Mouse (Mus musculus): ENCODE data around the gene B4galnt4. TPM values are rescaled to one million over a fixed set of nuclear protein-coding genes. Genes with fewer than 3 reads are reported as not detected.

Gene B4galnt4
- total RNA-seq, 1 experiment: 31.1 TPM

GRCm38 (mm10) chr7:141099911-141100691 is 39.2 kb downstream of the B4galnt4 start, which contains the start of gene Sigirr:
Gene Sigirr, minus strand, starts transcription at chr7:141100572.
- Histone ChIP-seq H3K36me3 (ENCODE audit: control insufficient read depth, insufficient read depth, low read length, poor library complexity, severe bottlenecking) (no peaks in the 10 kb centered on the region; the same call in 1 of the 2 replicates), H3K4me3 (ENCODE audit: insufficient read depth in 1 of 2, low read depth in 1 of 2, low read length in 2 of 2, poor library complexity in 1 of 2, severe bottlenecking in 1 of 2) (peak within 1 kb of the TSS; percentile 61 to 74), H3K9me3 (ENCODE audit: control insufficient read depth, insufficient read depth, low read depth, low read length) (no peaks in the 10 kb centered on the region), H3K9ac (ENCODE audit: insufficient read depth, low read depth, low read length, poor library complexity, severe bottlenecking) (peak within 1 kb of the TSS; percentile 26), H3K4me1 (ENCODE audit: control insufficient read depth in 2 of 2, insufficient read depth in 2 of 2, low read length in 2 of 2, poor library complexity in 1 of 2) (peaks cover 6 to 13% of the 10 kb centered on the region in 2 experiments), H3K27ac (ENCODE audit: insufficient read depth, low read depth, low read length, poor library complexity, severe bottlenecking) (peak within 1 kb of the TSS; percentile 20)
- in situ Hi-C loops (cut with MboI; ENCODE audit: low sequenced_read_pairs in 2 of 2, unreplicated experiment in 2 of 2): no loop called here
- DNase-seq (ENCODE audit: low read depth, low spot score): no peak
- TF ChIP-seq MAFK (IDR thresholded peaks at IDR 0.05; ENCODE audit: insufficient read depth, low read depth, low read length): no peak

- no peak for DNase-seq (ENCODE audit: low read depth, low spot score)
- Histone ChIP-seq H3K9me3 (ENCODE audit: control insufficient read depth, insufficient read depth, low read depth, low read length) (no peaks in the 10 kb centered on the region), H3K4me1 (ENCODE audit: control insufficient read depth in 2 of 2, insufficient read depth in 2 of 2, low read length in 2 of 2, poor library complexity in 1 of 2) (peaks cover 0 to 1% of the 10 kb centered on the region in 2 experiments; a peak in 1 of 4 replicates), H3K4me3 (ENCODE audit: insufficient read depth in 1 of 2, low read depth in 1 of 2, low read length in 2 of 2, poor library complexity in 1 of 2, severe bottlenecking in 1 of 2) (no peak overlapping the region), H3K27ac (ENCODE audit: insufficient read depth, low read depth, low read length, poor library complexity, severe bottlenecking) (no peak overlapping the region), H3K36me3 (ENCODE audit: control insufficient read depth, insufficient read depth, low read length, poor library complexity, severe bottlenecking) (peaks cover 9% of the 10 kb centered on the region; the same call in 1 of the 2 replicates), H3K9ac (ENCODE audit: insufficient read depth, low read depth, low read length, poor library complexity, severe bottlenecking) (no peak overlapping the region)
- in situ Hi-C loops (cut with MboI; ENCODE audit: low sequenced_read_pairs in 2 of 2, unreplicated experiment in 2 of 2): no loop called here
- no peak for TF ChIP-seq MAFK (IDR thresholded peaks at IDR 0.05; ENCODE audit: insufficient read depth, low read depth, low read length)
- no peak for TF ChIP-seq CHD2 (IDR thresholded peaks at IDR 0.05; ENCODE audit: low read depth, low read length)
- TF ChIP-seq HCFC1 (IDR thresholded peaks at IDR 0.05; ENCODE audit: borderline replicate concordance, insufficient read depth, low read length): no peak
- TF ChIP-seq ZNF384 (IDR thresholded peaks at IDR 0.05; ENCODE audit: low read depth, low read length): no peak
- TF ChIP-seq ZC3H11A (IDR thresholded peaks at IDR 0.05; ENCODE audit: borderline replicate concordance, low read depth, low read length): no peak
Observed at GRCm38 (mm10) chr7:141103161-141103560, 42.3 kb downstream of the B4galnt4 start.

- no peak for DNase-seq (ENCODE audit: low read depth, low spot score)
- TF ChIP-seq CHD2 (IDR thresholded peaks at IDR 0.05; ENCODE audit: low read depth, low read length): no peak
- no peak for TF ChIP-seq HCFC1 (IDR thresholded peaks at IDR 0.05; ENCODE audit: borderline replicate concordance, insufficient read depth, low read length)
- no peak for TF ChIP-seq MAFK (IDR thresholded peaks at IDR 0.05; ENCODE audit: insufficient read depth, low read depth, low read length)
- no peak for TF ChIP-seq ZC3H11A (IDR thresholded peaks at IDR 0.05; ENCODE audit: borderline replicate concordance, low read depth, low read length)
- TF ChIP-seq ZNF384 (IDR thresholded peaks at IDR 0.05; ENCODE audit: low read depth, low read length): no peak
- Histone ChIP-seq H3K27ac (ENCODE audit: insufficient read depth, low read depth, low read length, poor library complexity, severe bottlenecking) (no peak overlapping the region), H3K4me3 (ENCODE audit: insufficient read depth in 1 of 2, low read depth in 1 of 2, low read length in 2 of 2, poor library complexity in 1 of 2, severe bottlenecking in 1 of 2) (no peak overlapping the region), H3K36me3 (ENCODE audit: control insufficient read depth, insufficient read depth, low read length, poor library complexity, severe bottlenecking) (no peaks in the 10 kb centered on the region; the same call in 1 of the 2 replicates), H3K9me3 (ENCODE audit: control insufficient read depth, insufficient read depth, low read depth, low read length) (no peaks in the 10 kb centered on the region), H3K4me1 (ENCODE audit: control insufficient read depth in 2 of 2, insufficient read depth in 2 of 2, low read length in 2 of 2, poor library complexity in 1 of 2) (peaks cover 2 to 13% of the 10 kb centered on the region in 2 experiments; a peak in 2 of 4 replicates), H3K9ac (ENCODE audit: insufficient read depth, low read depth, low read length, poor library complexity, severe bottlenecking) (no peak overlapping the region)
- in situ Hi-C loops (cut with MboI; ENCODE audit: low sequenced_read_pairs in 2 of 2, unreplicated experiment in 2 of 2): no loop called here
Observed at GRCm38 (mm10) chr7:141115874-141116273, 55.0 kb downstream of the B4galnt4 start.

GRCm38 (mm10) chr7:141117636-141118035 is 56.7 kb downstream of the B4galnt4 start, which contains the start of gene Ano9:
Gene Ano9, minus strand, starts transcription at chr7:141117806.
- Histone ChIP-seq H3K27ac (ENCODE audit: insufficient read depth, low read depth, low read length, poor library complexity, severe bottlenecking) (no peak within 1 kb of the TSS), H3K9ac (ENCODE audit: insufficient read depth, low read depth, low read length, poor library complexity, severe bottlenecking) (peak within 1 kb of the TSS; percentile 71), H3K4me3 (ENCODE audit: insufficient read depth in 1 of 2, low read depth in 1 of 2, low read length in 2 of 2, poor library complexity in 1 of 2, severe bottlenecking in 1 of 2) (peak within 1 kb of the TSS; percentile 67 to 72), H3K36me3 (ENCODE audit: control insufficient read depth, insufficient read depth, low read length, poor library complexity, severe bottlenecking) (no peaks in the 10 kb centered on the region; the same call in 1 of the 2 replicates), H3K4me1 (ENCODE audit: control insufficient read depth in 2 of 2, insufficient read depth in 2 of 2, low read length in 2 of 2, poor library complexity in 1 of 2) (peaks cover 4 to 18% of the 10 kb centered on the region in 2 experiments; a peak in 2 of 4 replicates), H3K9me3 (ENCODE audit: control insufficient read depth, insufficient read depth, low read depth, low read length) (no peaks in the 10 kb centered on the region)
- TF ChIP-seq HCFC1 (IDR thresholded peaks at IDR 0.05; ENCODE audit: borderline replicate concordance, insufficient read depth, low read length) (no peak), ZNF384 (IDR thresholded peaks at IDR 0.05; ENCODE audit: low read depth, low read length) (no peak), ZC3H11A (IDR thresholded peaks at IDR 0.05; ENCODE audit: borderline replicate concordance, low read depth, low read length) (no peak), MAFK (IDR thresholded peaks at IDR 0.05; ENCODE audit: insufficient read depth, low read depth, low read length) (no peak), CHD2 (IDR thresholded peaks at IDR 0.05; ENCODE audit: low read depth, low read length) (no peak)
- no peak for DNase-seq (ENCODE audit: low read depth, low spot score)
- in situ Hi-C loops (cut with MboI; ENCODE audit: low sequenced_read_pairs in 2 of 2, unreplicated experiment in 2 of 2): no loop called here

Measured in ES-E14 (cell line).